Mouse (Mus musculus) stomach, postnatal 0 days (tissue): Measurements from ENCODE around the gene Aven. TPM values are rescaled to one million over a fixed set of nuclear protein-coding genes. Genes with fewer than 3 reads are reported as not detected.
"Not testable (repeated sequence)": the region's sequence is repeated elsewhere in the genome, so short reads cannot be mapped to it uniquely, and the experiment has no call there.

ENCODE experiments used
- ATAC-seq: fragments of 200-750 bp; cut with Nextera tagmentation; 2 replicates; pipeline ENCODE4 v1.8.0; 2017; ENCODE audit not compliant: low FRiP score, low TSS enrichment
- DNase-seq: peaks from one replicate; pipeline ENCODE4 v3.0.0-alpha.2; 2016; ENCODE audit warnings: low spot score
- H3K27ac ChIP-seq: fragments of 300-500 bp; sonication (generic); replicated peaks from 2 replicates; pipeline ENCODE4 v1.5.1; 2014; ENCODE audit warnings: mild to moderate bottlenecking, control low read depth
- H3K27me3 ChIP-seq: fragments of 300-500 bp; sonication (generic); 2 replicates; pipeline ENCODE4 v1.6.1; 2014; ENCODE audit warnings: low read length; ENCODE audit not compliant: control insufficient read depth, insufficient read depth
- H3K36me3 ChIP-seq: fragments of 300-500 bp; sonication (generic); 2 replicates; pipeline ENCODE4 v1.6.1; 2014; ENCODE audit warnings: low read length, mixed read lengths; ENCODE audit not compliant: control insufficient read depth, insufficient read depth
- H3K4me1 ChIP-seq: fragments of 300-500 bp; sonication (generic); replicated peaks from 2 replicates; pipeline ENCODE4 v1.6.1; 2014; ENCODE audit warnings: antibody characterized with exemption; ENCODE audit not compliant: control insufficient read depth, insufficient read depth
- H3K4me2 ChIP-seq: fragments of 300-500 bp; sonication (generic); replicated peaks from 2 replicates; pipeline ENCODE4 v1.6.1; 2014; ENCODE audit warnings: low read depth, mild to moderate bottlenecking, control low read depth, moderate library complexity
- H3K4me3 ChIP-seq: fragments of 300-500 bp; sonication (generic); 2 replicates; pipeline ENCODE4 v1.5.1; 2014; ENCODE audit warnings: low read depth, low read length, control low read depth
- H3K9ac ChIP-seq: fragments of 300-500 bp; sonication (generic); 2 replicates; pipeline ENCODE4 v1.6.1; 2014; ENCODE audit warnings: mild to moderate bottlenecking, low read length, control low read depth, mixed read lengths
- H3K9me3 ChIP-seq: fragments of 300-500 bp; sonication (generic); 2 replicates; pipeline ENCODE4 v1.6.1; 2016; ENCODE audit warnings: low read length; ENCODE audit not compliant: control insufficient read depth
- CTCF ChIP-seq: IDR thresholded peaks from 2 replicates; pipeline ENCODE4 v1.5.1; 2016; ENCODE audit warnings: antibody characterized with exemption, low read depth, mild to moderate bottlenecking, moderate library complexity
- EP300 ChIP-seq: optimal IDR thresholded peaks from 2 replicates; pipeline ENCODE3; 2016; ENCODE audit warnings: antibody characterized with exemption
- WGBS: fragments of 180-500 bp; shearing (Covaris S2); extraction: QIAGEN DNeasy Blood & Tissue Kit; methylation state at CpG from one replicate; pipeline ENCODE4 v1.1.7; 2014; 5-methylcytosine and 5-hydroxymethylcytosine counted together
- polyA plus RNA-seq: library from polyadenylated mRNA; unstranded; fragments of >200 nt; fragmentation: Nextera tagmentation; extraction: Ambion mirVana; gene quantifications from 2 replicates; pipeline ENCODE4 v1.2.1, GENCODE M21; 2015

The Aven gene
- 3.6 and 4.7 TPM in 2 replicates for polyA plus RNA-seq

GRCm38 (mm10) chr2:112492856-112493538 is at the start of gene Aven:
Gene Aven (plus strand): TSS chr2:112492964.
- no peaks in the 10 kb centered on the region for H3K27me3 ChIP-seq
- H3K36me3 ChIP-seq, result no peaks in the 10 kb centered on the region
- no peak for TF ChIP-seq EP300
- TF ChIP-seq CTCF, result peak; percentile 43
- H3K27ac ChIP-seq, result peak within 1 kb of the TSS; percentile 100
- H3K9me3 ChIP-seq, result no peaks in the 10 kb centered on the region
- H3K4me1 ChIP-seq, result 0 out of 2 replicates have a peak, but pooled peaks cover 2% of the 10 kb centered on the region
- H3K4me2 ChIP-seq, result peak within 1 kb of the TSS; percentile 81
- DNase-seq (peak; percentile 88), ATAC-seq (peak; percentile 94)
- peak within 1 kb of the TSS; percentile 99 for H3K9ac ChIP-seq
- peak within 1 kb of the TSS; percentile 87 for H3K4me3 ChIP-seq
- under 1% methylated on average over 41 of the region's 87 CpGs for WGBS

- ATAC-seq, result no peak
- WGBS, result 58% methylated on average over 2 of the region's 2 CpGs
Observed at GRCm38 (mm10) chr2:112443491-112443890, 49.3 kb upstream of the Aven start.

GRCm38 (mm10) chr2:112445511-112445910 is 47.3 kb upstream of the Aven start:
- H3K9ac ChIP-seq, result no peak overlapping the region
- no peaks in the 10 kb centered on the region for H3K9me3 ChIP-seq
- TF ChIP-seq CTCF, result no peak
- TF ChIP-seq EP300, result no peak
- ATAC-seq (no peak), DNase-seq (no peak)
- H3K4me1 ChIP-seq, result no peaks in the 10 kb centered on the region
- H3K27me3 ChIP-seq, result no peaks in the 10 kb centered on the region
- no peak overlapping the region for H3K27ac ChIP-seq
- no peaks in the 10 kb centered on the region for H3K36me3 ChIP-seq
- H3K4me3 ChIP-seq, result no peak overlapping the region
- H3K4me2 ChIP-seq, result no peak overlapping the region

More at GRCm38 (mm10) chr2:112443491-112443890, 49.3 kb upstream of the Aven start:
- Histone ChIP-seq H3K4me1 (no peaks in the 10 kb centered on the region), H3K27ac (no peak overlapping the region), H3K9me3 (no peaks in the 10 kb centered on the region), H3K4me3 (no peak overlapping the region), H3K36me3 (no peaks in the 10 kb centered on the region), H3K9ac (no peak overlapping the region), H3K27me3 (no peaks in the 10 kb centered on the region), H3K4me2 (no peak overlapping the region)
- TF ChIP-seq CTCF (no peak), EP300 (no peak)
- DNase-seq, result no peak

DNA sequence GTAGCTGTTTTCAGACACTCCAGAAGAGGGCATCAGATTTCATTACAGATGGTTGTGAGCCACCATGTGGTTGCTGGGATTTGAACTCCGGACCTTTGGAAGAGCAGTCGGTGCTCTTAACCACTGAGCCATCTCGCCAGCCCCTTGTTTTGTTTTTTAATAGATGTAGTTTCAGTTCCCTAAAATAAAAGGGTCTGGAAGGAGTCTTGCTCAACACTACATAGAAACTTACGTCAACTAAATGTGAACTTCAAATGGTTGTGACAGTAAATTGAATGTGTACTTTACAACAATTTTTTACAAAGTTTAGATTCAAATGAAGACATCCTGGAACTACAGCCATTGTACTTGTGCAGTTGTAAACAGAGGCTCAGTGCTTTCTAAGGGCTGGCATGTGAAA is 44.7 kb upstream of the Aven start:
- not testable (repeated sequence) for DNase-seq, ATAC-seq, H3K4me1 ChIP-seq, H3K9ac ChIP-seq, H3K27me3 ChIP-seq, H3K4me3 ChIP-seq, H3K36me3 ChIP-seq, H3K27ac ChIP-seq, H3K4me2 ChIP-seq, H3K9me3 ChIP-seq
- WGBS, result 76% methylated on average over 4 of the region's 4 CpGs

GRCm38 (mm10) chr2:112448510-112449059 is 44.2 kb upstream of the Aven start:
- H3K4me1 ChIP-seq, result no peaks in the 10 kb centered on the region
- no peak overlapping the region for H3K4me3 ChIP-seq
- no peak overlapping the region for H3K4me2 ChIP-seq
- no peak for DNase-seq
- H3K9ac ChIP-seq, result no peak overlapping the region
- H3K36me3 ChIP-seq, result no peaks in the 10 kb centered on the region
- ATAC-seq, result no peak
- no peaks in the 10 kb centered on the region for H3K9me3 ChIP-seq
- TF ChIP-seq EP300 (no peak), CTCF (no peak)
- H3K27ac ChIP-seq, result no peak overlapping the region
- H3K27me3 ChIP-seq, result no peaks in the 10 kb centered on the region

- WGBS, result 27% methylated on average over 4 of the region's 4 CpGs
- no peak overlapping the region for H3K9ac ChIP-seq
- no peaks in the 10 kb centered on the region for H3K4me1 ChIP-seq
- no peak overlapping the region for H3K27ac ChIP-seq
- H3K36me3 ChIP-seq, result no peaks in the 10 kb centered on the region
- H3K4me2 ChIP-seq, result no peak overlapping the region
- DNase-seq, result peak; percentile 18
- ATAC-seq, result no peak
- no peak overlapping the region for H3K4me3 ChIP-seq
- no peaks in the 10 kb centered on the region for H3K27me3 ChIP-seq
- no peaks in the 10 kb centered on the region for H3K9me3 ChIP-seq
- TF ChIP-seq EP300, result no peak
- TF ChIP-seq CTCF, result peak; percentile 73
Observed at GRCm38 (mm10) chr2:112449597-112450296, 43.0 kb upstream of the Aven start.

DNA sequence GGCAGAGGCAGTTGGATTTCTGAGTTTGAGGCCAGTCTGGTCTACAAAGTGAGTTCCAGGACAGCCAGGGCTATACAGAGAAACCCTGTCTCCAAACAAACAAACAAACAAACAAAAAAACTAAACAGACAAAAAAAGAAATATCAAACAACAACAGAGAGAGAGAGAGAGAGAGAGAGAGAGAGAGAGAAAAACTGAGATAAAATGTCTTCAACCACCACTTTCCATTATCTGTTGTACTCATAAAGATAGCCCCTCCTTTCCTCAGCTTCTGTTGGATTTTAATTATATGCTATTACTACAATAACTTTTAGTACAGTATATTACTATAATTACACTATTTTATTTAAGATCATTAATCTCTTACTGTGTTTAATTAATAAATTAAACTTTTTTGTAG is 40.3 kb upstream of the Aven start:
- H3K27me3 ChIP-seq, H3K9ac ChIP-seq, H3K4me3 ChIP-seq, H3K4me1 ChIP-seq, DNase-seq, H3K27ac ChIP-seq, H3K9me3 ChIP-seq, H3K4me2 ChIP-seq, H3K36me3 ChIP-seq, ATAC-seq: not testable (repeated sequence)
